Mouse (Mus musculus) testis, postnatal 10 days (tissue): ENCODE measurements at regions not wholly inside any gene's neighbourhood (a gene's known extent, or its start where the extent isn't known, plus 50 kb on each side); places are given as distances from the start of the nearest gene placed in this dataset.
"Not testable (repeated sequence)": the region's sequence is repeated elsewhere in the genome, so short reads cannot be mapped to it uniquely, and the experiment has no call there.

Experiments used
- DNase-seq: peaks from one replicate; pipeline ENCODE4 v3.0.0; 2021; ENCODE audit warnings: low spot score

DNA sequence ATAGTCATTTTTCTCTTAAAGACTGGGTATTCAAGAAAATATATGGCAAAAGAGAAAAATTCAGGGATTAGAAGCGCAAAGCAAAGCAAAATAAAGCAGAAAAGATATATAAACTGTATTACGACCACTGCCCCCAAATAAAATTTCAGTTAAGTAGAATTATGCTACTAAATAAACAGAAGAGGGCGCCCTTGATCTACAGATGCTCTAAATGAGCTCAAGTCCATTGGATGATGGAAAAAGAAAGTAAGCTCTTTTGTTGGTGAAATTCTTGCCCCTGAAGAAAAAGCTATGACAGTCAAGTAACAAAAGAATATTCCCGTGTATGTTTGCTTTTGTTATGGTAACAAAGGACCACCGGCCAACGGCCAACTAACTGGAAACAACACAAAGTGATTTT lies 165.5 kb upstream of the Stk26 start:
- no peak for DNase-seq

DNA sequence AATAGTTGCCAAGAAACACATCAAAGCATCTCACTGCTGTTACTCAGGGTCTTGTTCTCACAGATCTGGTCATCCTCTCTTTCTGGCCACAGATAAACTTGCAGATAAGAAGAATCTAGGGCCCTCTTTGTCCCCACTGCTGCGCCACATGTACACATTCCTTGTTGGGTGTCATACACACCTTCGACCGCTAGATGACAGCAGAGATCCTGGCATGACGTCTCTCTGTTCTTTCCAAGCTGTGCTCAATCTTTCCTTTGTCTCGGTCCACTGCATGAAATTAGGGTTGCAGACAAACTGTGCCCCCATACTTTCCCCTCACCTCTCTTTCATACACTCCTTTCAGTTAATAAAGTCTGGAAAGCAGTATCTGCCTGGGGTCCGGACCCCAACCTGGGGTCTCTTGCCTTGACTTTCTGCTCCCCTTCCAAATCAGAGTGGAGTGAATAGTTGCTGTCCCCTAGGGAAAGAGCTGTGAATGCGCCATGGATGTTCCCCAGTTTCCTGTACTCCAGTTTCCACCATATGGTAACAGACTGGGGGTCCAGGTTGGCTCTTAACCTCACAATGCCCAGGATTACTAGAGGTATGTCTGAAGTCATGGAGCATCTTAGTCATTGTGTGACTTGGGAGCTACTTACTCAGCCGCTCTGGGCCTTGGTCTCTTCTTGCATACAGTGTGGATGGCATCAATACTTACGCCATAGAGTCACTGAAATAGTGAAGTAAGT lies 182.8 kb upstream of the Stk26 start:
- peak; percentile 59 for DNase-seq

DNA sequence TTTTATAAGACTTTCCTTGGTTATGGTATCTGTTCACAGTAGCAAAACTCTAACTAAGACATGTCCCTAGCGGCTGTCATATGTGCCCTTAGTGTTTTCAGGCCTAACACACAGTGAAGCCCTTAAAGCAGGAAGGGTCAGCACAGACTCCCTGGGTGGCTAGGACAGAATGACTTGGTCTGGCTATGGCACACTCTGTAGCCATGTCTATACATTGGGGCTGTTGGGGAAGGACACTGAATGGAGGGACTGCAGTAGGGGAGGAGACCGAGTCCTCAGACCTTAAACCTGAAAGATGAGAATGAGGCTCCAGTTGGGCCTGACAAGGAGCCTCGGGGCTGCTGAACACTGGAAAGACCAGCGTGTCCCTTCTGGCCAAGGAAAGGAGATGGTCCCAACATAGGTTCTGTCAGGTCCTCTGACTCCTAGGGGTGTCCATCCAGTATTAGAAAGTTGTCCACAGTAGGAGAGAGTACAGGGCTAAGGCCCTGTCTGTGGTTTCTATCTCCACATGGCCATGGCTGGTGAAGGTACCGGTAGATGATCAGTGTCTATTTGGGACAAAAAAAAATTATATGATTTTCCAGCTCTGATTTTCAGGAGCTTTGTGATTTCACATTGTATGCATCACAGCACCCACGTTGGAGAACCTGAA lies 183.5 kb upstream of the Stk26 start:
- DNase-seq: no peak

DNA sequence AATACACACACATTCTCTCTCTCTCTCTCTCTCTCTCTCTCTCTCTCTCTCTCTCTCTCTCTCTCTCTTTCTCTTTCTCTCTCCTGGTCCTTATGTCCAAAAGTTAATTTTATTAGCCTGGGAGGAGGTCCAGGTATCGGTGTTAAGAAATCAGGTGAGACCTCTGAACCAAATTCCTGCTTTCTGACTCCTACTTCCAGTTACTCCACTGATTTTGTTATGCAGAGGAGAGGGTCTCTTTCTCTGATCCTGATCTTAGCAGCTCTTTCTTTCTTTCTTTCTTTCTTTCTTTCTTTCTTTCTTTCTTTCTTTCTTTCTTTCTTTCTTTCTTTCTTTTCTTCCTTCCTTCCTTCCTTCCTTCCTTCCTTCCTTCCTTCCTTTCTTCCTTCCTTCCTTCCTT lies 185.5 kb upstream of the Stk26 start:
- DNase-seq: not testable (repeated sequence)

DNA sequence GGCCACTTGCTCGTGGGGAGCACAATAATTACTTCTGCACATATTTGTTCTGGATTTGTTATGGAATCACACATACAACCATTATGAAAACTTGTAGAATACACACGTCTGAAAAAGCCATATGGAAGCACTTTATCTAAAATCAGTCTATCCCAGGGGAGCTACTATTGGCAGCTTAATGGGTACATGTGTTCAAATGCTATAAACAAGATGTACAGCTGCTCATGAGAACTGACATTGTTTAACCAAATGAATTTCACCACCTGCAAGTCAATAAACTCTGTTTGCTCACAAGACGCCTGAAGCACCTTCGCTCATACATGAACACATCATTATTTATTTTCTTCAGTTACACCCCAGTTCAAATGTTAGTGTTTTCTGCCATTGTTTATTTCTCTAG lies 199.5 kb upstream of the Stk26 start:
- no peak for DNase-seq

DNA sequence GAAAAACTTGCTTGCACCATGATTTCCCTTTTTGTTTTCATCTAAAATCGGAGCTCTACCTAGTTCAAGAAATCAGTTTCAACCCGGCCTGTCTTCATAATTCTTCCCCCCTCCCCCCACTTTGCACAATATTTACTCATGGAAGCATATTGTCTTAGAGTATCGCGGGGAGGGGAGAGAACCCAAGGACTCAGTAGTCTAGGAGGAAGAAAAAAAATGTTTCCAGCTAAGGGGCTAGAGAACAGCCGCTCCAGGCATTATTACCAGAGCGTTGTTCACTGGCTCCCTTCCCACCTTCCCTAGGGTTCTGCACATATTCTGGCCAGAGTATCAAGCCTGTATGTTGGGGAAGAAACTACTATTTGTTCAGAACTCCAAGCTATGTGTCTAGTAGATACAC lies 205.2 kb upstream of the Stk26 start:
- DNase-seq: no peak

DNA sequence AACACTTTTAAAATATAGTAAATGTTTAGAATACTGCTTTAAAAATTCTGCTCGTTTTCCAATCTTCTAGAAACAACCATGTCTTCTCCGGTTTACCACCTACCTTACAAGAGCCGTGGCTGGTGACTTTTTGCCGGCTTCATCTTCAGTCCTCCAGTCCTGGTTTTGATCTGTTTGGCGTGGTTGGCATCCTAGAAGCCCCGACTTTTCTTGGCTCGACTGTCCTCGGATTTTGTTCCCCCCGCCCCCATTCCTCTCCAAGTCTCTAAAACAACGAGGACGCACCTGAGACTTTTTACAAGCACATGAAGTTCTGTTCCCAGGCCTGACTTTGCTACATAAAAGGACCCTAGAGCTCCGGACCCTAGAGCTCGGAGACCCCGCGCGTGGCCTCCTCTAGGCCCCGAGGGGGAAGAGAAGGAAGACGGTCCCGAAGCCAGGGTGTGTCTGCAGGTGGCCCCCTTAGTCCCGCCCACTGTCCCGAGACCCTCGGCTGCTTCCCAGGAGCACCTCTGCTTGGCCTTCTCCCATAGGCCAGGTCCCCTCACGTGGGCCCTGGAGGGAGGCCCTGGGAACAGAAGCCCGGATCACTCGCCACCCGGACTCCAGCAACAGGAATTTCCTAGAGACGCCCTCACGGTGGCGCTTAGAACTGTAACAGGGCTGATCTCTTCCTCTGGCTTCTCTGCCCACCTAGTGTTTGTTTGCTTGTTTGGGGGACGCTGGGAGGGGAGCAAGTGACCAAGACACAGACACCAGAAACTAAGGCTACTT lies 205.8 kb upstream of the Stk26 start:
- DNase-seq: peak; percentile 81

DNA sequence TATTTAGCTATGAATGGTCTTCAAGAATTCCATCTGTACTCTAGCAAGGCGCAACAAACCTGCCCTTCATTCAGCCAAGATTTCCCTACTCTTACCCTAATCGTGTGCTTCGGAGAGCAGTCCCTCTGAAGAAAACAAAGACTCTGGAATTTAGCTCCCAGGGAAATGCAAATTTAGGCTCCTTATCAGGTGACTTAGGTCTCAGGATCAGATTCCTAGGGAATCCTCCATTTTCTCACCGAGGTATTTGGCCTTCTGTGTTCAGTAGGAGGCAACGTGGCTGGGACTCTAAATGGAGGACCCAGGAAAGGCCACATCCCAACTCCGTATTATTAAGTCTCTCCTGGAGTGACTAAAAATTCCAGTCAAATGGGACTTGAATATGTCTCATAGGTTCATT lies 204.2 kb upstream of the Olfr1324 start:
- DNase-seq: no peak

DNA sequence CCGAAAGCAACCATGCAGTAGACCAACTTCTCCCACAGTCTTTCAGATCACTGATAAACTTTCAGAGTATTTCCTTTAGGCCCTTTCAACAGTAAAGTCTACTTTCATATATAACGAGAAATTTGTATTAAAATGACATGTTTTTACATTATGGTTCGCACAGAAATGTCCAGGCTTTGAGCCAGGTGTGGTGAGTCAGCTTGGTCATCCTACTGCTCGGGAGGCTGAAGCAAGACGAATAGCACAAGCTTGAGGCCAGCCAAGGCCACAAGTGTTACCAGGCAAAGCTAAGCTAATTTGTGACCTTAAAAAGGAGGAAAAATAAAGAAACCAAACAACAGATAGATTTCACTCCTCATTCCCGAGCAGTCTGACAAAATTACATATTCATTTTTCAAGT lies 197.0 kb upstream of the Olfr1324 start:
- no peak for DNase-seq

DNA sequence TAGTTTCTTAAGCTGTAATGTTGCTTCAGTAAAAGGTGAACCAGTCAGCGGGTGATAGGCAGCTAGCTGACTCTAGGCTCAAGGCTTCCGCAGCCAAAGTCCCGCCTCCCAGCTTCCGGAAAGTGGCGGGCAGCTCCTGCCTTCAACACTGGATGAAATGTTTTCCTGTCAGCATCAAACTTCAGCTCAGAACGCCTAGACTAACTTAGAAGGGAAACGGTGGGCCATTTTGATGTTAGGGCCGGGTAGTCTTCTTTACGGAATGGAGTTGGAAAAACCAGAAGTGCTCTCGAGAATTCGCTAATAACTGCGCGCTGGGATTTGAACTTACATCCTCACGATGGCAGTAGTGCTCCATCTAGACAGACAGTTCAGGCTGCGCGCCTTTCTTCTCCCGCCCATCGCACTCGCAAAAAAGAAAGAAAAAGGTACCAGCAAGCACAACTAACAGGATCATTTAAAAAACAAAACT lies 194.7 kb upstream of the Olfr1324 start:
- DNase-seq: no peak

DNA sequence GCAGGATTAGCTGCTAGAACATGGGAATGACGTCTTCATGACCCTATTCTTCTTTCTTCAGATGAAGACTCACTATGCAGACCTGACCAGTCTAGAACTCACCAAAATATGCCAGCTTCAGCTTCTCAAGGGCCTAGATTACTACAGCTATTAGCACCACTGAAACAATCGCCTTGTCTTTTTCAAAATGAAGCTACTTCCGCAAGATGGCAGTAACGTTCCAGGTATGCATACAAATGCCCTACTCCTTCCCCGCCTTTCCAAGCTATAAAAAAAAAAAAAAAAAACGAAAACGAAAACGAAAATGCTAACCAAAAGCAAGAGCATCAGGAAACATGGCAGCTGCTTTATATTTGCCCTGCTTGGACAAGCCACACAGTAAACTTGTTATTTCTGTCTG lies 192.6 kb upstream of the Olfr1324 start:
- no peak for DNase-seq

DNA sequence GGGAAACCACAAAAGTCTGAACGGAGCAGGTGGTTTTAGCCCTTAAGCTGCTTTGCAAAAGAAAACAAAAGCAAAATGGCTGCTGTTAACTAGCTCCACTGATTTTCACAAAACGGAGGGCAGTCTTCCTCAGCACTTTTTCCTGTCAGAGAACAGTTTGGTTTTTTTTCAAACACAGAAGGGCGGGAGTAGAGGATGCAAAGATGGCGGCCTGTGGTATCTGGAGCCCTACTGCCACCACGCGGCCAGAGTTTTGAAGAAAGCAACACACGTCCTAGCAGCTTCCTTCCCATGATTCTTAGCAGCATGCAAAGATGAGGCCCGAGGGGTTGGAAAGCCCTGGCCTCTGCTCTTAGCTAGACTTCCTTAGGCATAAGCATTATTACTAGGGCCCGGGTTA lies 191.6 kb upstream of the Olfr1324 start:
- DNase-seq: no peak

DNA sequence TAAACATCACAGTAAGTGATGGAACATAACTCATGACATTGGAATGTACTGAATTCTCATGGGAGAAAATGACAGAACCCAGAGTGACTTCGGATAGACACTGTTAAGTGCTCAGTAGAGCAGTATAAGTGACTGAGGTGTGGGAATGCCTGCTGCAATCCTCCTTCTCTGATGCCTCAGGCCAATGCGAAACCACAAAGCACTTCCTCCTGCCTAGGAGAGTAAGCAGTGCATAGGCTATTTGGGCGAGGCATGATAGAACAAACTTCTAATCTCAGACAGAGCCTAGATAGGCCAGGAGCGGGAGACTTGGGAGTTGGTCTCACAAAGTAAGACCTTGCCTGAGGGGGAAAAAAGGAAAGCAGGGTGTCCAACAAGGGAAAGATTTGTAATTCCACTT lies 190.6 kb upstream of the Olfr1324 start:
- DNase-seq: no peak

DNA sequence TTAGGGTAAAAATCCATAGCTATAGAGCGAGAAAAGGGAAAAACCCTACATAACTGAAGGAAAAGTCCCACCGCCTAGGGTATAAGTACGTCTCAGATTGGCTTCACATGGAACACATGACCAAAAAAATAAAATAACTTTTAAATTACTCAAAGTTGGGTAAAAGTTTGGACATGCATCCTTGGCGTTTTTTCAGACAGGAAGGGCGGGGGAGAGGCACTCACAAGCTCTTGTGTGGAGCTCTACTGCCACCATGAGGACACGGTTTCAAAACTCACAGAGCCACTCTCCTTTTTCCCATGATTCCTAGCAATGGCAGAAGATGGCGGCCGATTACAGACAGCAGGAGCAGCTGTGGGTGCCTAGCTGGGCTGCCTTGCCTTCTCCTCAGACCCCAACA lies 188.6 kb upstream of the Olfr1324 start:
- DNase-seq: not testable (repeated sequence)

DNA sequence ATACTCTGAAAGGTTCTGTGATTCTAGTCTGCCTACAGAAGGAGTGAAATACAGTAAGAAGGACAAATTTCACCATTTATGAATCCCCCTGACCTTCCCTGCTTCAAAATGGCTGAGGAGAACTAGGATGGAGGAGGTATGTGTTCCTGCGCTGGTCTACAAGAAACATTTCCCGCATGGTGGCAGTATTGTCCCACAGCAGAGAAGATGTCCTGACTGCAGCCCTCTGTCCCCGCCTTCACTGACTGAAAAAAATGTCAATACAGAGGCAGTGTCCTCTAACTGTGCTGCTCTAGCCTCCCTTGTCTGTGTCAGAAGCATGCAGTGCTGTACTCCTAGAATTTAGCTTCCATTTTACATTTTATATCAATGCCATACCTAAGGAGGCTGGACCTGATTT lies 186.6 kb upstream of the Olfr1324 start:
- not testable (repeated sequence) for DNase-seq

DNA sequence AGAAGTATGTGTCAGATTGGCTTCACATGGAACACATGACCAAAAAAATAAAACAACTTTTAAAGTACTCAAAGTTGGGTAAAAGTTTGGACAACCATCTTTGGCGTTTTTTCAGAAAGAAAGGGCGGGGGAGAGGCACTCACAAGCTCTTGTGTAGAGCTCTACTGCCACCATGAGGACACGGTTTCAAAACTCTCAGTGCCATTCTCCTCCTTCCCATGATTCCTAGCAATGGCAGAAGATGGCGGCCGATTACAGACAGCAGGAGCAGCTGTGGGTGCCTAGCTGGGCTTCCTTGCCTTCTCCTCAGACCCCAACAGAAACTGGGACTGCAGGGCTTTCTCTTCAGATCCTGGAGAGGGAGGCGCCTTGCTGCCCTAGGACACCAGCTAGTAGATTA lies 186.1 kb upstream of the Olfr1324 start:
- DNase-seq: not testable (repeated sequence)

DNA sequence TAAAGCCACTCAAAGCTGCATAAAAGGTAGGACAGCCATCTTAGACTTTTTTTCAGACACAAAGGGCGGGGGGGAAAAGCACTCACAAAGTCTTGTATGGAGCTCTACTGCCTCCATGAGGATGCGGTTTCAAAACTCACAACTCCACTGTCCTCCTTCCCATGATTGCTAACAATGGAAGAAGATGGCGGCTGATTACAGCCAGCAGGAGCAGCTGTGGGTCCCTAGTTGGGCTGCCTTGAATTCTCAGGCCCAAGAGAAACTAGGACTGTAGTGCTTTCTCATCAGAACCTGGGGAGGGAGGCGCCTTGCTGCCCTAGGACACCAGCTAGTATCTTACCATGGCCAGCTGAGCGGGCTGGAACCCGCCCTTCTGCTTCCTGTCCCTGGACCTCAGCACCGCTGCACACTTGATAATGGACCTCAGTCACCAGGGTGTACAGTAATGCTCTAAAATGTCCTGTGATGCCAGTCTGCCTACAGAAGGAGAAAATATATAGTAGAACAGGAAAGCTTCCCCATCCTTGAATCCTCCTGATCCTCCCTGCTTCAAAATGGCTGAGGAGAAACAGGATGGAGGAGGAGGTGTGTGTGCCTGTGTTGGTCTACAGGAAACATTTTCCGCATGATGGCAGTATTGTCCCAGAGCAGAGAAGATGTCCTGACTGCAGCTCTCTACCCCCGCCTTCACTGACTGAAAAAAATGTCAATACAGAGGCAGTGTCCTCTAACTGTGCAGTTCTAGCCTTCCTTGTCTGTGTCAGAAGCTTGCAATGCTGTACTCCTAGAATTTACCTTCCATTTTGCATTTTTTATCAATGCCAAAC lies 183.7 kb upstream of the Olfr1324 start:
- no peak for DNase-seq

DNA sequence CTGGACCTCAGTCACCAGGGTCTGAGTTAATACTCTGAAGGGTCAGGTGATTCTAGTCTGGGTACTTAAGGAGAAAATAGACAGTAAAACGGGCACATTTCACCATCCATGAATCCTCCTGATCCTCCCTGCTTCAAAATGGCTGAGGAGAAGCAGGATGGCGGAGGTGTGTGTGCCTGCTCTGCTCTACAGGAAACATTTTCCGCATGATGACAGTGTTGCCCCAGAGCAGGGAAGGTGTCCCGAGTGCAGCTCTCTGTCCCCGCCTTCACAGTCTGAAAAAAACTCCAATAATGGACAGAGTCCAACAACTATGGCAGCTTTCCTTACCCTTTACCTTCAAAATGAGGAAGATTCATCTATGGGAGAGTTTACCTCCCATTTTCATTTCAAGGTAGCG lies 179.8 kb upstream of the Olfr1324 start:
- DNase-seq: not testable (repeated sequence)

DNA sequence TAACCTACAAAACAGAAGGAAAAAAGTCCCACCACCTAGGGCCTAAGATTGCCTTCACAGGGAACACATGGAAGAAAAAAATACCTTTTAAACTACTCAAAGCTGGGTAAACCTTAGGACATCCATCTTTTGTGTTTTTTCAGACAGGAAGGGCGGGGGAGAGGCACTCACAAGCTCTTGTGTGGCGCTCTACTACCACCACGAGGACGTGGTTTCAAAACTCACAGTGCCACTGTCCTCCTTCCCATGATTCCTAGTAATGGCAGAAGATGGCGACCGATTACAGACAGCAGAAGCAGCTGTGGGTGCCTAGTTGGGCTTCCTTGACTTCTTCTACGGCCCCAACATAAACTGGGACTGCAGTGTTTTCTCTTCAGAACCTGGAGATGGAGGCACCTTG lies 179.3 kb upstream of the Olfr1324 start:
- DNase-seq: no peak

DNA sequence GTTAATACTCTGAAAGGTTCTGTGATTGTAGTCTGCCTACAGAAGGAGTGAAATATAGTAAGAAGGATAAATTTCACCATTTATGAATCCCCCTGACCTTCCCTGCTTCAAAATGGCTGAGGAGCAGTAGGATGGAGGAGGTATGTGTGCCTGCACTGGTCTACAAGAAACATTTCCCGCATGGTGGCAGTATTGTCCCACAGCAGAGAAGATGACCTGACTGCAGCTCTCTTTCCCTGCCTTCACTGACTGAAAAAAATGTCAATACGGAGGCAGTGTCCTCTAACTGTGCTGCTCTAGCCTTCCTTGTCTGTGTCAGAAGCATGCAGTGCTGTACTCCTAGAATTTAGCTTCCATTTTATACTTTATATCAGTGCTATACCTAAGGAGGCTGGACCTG lies 177.2 kb upstream of the Olfr1324 start:
- not testable (repeated sequence) for DNase-seq

DNA sequence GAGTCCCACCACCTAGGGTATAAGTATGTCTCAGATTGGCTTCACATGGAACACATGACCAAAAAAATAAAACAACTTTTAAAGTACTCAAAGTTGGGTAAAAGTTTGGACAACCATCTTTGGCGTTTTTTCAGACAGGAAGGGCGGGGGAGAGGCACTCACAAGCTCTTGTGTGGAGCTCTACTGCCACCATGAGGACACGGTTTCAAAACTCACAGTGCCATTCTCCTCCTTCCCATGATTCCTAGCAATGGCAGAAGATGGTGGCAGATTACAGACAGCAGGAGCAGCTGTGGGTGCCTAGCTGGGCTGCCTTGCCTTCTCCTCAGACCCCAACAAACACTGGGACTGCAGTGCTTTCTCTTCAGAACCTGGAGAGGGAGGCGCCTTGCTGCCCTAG lies 176.7 kb upstream of the Olfr1324 start:
- not testable (repeated sequence) for DNase-seq

DNA sequence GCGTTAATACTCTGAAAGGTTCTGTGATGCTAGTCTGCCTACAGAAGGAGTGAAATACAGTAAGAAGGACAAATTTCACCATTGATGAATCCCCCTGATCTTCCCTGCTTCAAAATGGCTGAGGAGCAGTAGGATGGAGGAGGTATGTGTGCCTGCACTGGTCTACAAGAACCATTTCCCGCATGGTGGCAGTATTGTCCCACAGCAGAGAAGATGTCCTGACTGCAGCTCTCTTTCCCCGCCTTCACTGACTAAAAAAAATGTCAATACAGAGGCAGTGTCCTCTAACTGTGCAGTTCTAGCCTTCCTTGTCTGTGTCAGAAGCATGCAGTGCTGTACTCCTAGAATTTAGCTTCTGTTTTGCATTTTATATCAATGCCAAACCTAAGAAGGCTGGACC lies 174.6 kb upstream of the Olfr1324 start:
- DNase-seq: not testable (repeated sequence)
